Mouse (Mus musculus) cerebellum, adult 18-20 months (tissue): Measurements from ENCODE around the gene Hoxc8.

ENCODE experiments used
- DNase-seq, 2 experiments: peaks; one replicate each; pipeline ENCODE4 v3.0.0; 2021

The Hoxc8 gene

DNA sequence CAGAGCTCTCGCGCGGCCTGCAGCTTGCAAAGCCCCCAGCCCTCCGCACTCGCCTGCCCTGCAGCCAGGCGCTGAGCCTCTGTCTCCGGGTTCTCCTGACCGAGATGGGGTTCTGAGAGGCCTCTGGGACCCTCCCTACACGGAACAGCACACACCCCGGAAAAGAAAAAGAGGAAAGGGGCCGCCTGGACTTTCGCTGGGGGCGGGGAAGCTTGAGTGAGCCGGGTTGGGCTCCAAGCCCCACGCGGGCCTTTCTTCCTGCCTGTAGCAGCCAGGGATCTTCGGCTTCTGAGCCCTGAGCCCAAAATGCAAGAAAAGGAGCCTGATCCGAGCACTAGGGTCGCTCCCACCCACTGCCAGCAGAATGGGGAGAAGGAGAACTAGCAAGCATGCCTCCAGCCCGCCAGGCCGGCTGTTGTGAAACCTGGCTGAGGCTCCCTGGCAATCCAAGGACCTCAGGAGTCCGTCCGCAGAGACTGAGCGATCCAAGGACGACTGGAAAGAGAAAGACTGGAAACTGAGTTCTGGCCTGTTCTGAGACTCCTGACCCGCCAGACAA, 21.6 kb downstream of the Hoxc8 start:
- no peak for DNase-seq

- DNase-seq, result peak; percentile 27 to 60
Observed at GRCm38 (mm10) chr15:103013238-103013984, 23.0 kb downstream of the Hoxc8 start.

DNA sequence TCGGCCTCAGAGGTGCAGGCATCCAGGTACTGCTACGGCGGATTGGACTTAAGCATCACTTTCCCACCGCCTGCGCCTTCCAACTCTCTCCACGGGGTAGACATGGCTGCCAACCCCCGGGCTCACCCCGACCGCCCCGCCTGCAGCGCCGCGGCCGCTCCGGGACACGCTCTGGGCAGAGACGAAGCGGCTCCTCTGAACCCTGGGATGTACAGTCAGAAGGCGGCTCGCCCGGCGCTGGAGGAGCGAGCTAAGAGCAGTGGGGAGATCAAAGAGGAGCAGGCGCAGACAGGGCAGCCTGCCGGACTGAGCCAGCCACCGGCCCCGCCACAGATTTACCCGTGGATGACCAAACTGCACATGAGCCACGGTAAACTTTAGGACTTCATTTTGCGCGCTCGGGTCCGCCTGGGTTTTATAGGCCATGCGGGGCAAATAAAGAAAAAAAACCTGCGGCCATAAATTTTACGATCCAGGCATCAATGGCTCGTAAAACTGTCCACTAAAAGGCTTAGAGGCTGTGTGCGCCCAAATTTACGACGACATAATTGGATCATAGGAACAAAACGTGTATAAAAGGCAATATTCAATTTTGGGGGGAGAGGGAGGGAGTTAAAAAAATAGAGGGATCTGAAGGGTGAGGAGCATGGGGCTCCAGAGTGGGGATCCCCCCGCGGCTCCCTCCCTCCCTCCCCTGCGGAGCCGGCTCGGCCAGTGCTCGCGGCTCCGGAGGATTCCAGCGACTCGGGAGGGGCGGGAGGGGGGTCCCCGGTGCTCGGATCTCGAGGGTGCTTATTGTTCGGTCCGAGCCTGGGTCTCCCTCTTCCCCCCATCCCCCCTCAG, 24.0 kb downstream of the Hoxc8 start:
- DNase-seq, result no peak

GRCm38 (mm10) chr15:103015009-103015399, 24.6 kb downstream of the Hoxc8 start:
- no peak for DNase-seq

DNA sequence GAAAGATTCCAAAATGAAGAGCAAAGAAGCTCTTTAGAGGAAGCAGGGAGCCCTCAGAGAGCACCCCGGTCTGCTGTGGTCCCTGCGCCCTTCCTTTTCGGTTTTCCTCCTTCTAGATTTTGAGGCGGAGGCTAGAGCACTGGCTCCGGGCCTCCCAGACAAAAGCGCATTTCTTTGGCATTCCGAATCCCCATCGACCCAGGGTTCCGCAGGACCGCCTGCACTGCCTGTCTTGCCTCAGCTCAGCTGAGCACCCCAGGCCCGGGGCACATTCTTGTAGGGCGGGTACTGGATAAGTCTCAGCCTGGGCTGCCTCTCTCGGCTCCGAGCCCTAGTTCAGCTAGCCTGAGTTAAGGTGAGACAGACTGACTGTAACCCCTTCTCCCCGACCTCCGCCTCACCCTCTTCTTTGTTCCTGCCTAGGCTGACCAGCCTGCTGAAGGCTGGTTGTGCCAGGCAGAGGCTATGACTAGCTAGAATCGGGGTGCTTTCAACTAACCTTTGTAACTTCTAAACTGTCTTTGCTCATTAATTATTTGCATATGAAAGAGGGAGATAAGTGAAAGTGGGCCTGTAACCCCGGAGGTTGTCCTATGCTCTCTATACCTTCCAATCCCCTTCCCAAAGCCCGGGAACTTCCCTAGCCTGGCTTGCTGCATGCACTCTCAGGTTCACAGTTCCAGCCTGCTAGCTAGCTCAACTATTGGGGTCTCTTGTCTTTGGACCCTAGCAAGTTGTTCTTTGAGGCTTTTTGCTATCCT, 25.2 kb downstream of the Hoxc8 start:
- DNase-seq, result no peak

DNA sequence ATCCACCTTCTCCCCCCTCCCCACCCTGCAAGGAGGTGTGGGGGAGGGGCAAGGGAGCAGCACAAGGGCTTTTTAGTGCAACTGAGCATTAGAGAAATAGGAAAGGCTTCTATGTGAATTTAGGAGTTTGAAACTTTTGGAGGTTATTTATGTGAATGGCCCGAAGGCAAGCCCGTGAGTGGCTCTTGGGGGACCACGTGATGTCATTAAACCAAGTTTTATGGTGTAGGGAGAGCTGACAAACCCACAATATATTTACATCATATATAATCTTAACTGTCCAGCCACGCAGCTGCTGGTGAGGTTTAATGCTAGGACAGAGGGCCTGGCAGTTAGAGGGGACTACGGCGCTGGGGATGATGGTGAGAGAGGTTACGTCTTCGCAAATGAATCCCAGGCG, 28.2 kb downstream of the Hoxc8 start, which contains the start of gene Hoxc4:
Hoxc4 (plus strand) TSS at position 299 of the 400 bp plus-strand sequence.
- no peak for DNase-seq

DNA sequence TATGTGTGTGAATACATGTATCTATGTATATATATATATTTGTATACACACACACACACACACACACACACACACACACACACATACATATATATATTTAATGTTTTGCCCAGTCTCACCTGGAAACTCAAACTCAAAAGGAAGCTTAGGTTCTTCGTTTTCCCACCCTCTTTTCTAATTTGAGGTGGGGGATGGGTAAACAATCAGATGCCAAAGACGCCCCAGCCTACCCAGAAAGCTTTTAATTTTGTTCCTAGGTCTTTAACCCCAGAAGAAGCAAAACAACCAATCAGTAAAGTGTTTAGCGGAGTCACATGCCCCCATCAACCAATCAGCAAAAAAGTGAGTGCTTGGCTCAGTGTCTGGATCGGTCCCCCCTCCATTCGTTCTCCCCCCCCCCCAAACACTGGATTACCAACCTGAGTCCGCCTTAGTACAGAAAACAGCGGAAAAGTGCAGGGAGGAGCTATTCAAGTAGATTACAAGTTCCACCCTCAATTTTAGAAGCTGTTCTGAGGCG, 30.6 kb downstream of the Hoxc8 start:
- DNase-seq, result no peak

DNA sequence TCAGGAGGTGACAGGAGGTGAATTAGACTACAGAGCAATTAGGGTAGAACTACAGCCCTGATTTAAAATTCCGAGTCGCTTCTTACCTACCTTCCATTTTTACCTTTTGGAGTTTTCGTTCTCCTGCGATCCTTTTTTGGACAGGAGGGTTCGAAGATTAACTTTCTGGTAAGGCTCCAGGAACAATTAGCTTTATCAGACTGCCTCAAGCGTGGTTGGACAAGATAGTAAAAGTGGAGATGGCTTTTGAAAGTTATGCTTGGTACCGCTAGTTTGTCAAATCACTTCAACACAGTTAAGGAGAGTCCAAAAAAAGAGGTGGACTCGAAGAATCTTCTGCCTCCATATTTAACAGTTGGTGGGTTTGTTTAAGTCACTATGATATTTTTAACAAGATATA, 31.1 kb downstream of the Hoxc8 start:
- no peak for DNase-seq

- DNase-seq, result no peak
Observed at GRCm38 (mm10) chr15:103024131-103024530, 33.7 kb downstream of the Hoxc8 start.

- no peak for DNase-seq
Observed at GRCm38 (mm10) chr15:103027266-103028235, 37.1 kb downstream of the Hoxc8 start.

DNA sequence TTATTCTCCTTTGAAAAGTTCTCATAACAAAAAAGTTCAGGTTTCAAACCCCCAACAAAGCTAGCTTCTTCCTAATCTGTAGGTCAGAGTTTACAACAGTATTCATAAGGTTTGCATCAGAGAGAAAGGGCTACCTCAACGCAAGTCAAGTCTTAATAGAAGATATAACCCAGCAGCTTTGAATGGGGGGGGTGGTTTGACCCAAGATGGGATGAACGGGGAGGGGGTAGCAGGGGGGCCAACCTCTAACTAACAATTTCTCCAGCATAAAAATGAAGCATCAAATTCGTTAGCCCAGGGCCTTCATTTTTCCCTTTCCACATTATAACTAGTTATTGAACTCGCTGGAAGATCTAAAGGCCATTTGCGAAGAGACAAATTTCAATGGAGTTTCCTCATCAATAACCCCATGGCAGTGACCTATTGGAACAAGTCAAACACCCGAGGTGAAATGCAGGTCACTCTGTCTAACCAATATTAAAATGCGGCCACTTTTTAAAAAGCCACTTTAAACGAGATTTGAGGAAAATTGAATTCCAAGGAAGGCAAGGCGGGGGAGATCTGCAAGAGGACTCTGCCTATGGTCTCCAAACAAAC, 38.6 kb downstream of the Hoxc8 start:
- no peak for DNase-seq

DNA sequence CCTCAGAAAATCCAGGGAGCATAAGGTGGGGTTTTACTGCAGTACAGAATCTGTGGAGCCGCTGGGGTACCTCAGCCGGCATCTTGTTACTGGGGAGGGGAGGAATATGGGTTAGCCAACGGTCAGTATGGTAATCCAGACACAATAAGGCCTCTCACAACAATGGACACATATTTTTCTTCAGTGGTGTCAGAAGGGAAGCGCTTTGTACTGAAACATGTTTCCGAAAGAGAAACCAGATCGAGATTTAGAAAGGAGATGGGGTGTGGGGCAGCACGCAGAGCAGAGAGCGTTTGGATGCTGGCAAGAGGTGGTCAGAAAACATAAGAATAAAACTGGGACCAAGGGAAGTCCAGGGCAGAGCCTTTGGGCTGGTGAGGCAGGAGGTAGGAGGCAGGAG, 39.7 kb downstream of the Hoxc8 start:
- DNase-seq, result no peak

DNA sequence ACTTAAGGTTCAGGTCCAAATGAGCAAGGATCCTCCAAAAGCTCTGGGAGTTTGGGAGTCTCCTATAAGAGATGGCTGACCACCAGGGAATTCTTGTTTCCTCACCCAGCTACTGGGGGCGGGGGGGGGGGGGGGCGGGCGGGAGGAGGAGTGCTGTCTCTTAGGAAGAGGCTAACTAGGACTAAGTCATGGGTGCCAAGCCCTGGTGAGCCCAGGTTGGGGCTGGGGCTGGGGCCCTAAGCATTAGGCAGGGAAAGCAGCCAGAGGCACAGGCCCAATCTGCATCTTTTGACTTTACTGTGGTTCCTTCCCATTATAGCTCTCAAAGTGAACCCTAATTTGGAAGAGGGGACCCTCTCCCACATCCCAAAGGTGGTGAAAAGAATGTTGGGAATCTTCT, 41.8 kb downstream of the Hoxc8 start:
- DNase-seq, result no peak

- DNase-seq, result no peak
Observed at GRCm38 (mm10) chr15:103032646-103033575, 42.5 kb downstream of the Hoxc8 start.

DNA sequence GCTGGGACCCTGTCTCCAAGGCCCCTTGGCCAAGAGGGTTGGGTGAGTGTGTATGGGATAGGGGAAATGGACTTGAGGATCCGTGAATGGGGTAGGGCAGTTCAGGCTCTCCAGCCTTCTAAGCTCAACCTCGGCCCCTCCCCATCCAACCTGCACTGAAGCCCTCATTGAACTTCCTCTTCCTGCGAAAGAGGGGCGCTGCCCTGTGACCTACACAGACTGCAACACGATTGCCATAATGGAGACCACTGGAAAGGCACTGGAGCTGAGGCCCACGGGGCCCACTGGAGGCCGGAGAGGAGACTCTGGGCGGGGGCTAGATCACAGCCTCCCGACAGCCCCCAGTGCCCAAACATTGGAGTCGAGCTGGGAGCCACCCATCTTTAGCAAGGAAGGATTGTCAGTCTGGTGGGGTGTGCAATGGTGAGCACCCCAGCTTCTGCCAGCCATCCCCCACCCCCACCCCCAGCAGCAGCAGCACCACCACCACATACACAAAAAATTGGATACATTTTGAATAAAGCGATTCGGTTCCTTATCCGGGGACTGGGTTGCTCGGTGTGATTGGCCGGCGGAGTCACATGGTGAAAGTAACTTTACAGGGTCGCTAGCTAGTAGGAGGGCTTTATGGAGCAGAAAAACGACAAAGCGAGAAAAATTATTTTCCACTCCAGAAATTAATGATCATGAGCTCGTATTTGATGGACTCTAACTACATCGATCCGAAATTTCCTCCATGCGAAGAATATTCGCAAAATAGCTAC, 43.8 kb downstream of the Hoxc8 start:
- DNase-seq, result no peak

DNA sequence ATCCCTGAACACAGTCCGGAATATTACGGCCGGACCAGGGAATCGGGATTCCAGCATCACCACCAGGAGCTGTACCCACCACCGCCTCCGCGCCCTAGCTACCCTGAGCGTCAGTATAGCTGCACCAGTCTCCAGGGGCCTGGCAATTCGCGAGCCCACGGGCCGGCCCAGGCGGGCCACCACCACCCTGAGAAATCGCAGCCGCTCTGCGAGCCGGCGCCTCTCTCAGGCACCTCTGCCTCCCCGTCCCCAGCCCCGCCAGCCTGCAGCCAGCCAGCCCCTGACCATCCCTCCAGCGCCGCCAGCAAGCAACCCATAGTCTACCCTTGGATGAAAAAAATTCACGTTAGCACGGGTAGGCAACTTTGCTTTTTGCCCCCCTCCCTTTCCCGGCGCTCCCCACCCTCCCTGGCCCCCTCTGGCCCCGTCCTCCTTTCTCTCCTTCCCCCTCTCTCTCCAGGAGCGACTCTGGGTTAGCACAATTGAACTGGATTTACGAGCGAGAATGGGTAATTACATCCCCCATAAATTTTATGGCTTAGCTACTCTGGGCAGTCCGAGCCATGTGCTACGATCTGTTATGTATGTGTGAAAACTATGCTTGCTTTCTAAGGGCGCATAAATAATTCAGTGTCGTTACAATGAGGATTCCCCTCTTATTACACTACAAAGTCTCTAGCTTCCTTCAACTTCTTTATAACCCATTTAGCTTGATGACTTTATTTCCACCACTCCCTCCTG, 44.6 kb downstream of the Hoxc8 start:
- DNase-seq, result no peak

DNA sequence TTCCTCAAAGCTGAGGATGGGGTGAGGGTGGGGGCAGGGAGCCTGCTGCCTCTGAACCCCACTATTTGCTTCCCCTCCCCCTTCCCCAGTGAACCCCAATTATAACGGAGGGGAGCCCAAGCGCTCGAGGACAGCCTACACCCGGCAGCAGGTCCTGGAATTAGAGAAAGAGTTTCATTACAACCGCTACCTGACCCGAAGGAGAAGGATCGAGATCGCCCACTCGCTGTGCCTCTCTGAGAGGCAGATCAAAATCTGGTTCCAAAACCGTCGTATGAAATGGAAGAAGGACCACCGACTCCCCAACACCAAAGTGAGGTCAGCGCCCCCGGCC, 45.1 kb downstream of the Hoxc8 start:
- DNase-seq, result no peak

DNA sequence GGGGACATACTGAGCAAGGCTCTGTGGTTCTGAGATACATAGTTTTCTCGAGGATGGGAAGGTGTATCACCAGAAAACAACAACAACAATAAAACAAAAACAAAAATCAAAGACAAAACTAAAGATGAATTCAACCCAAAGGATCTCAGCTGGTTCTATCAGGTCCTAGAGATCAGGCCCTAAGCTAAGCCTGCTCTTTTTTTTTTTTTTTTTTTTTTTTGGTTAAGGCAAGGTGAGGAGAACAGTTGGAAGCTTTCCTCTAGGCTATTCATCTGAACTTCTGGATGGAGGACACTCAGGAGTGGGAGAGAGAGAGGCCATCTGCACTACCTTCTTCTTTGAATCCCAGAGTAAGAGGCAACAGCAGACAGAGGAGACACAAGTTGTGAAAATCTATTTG, 47.2 kb downstream of the Hoxc8 start:
- DNase-seq, result no peak
